In the genomic region with DNA sequence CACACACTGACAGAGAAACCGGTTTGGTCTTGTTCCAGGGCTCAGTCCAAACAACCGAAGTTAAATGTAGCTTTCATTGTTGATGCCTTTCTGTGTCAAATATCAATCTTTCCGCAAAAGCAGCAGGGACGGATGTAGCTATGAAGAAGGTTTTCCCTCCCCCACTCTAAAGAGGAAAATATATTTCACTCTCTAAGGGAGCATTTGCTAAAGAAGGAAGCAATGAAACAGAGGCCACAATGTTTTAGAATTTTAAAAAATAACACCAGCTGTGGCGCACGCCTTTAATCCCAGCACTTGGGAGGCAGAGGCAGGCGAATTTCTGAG, we compare ENCODE assay signal across 8 mouse cellular contexts.
A peak's percentile ranks its signal among the peaks of the same experiment; 100 is the strongest.
DNase-seq lines count a peak whose midpoint lies in the region; ATAC-seq lines count a peak whose summit lies in the region.

No protein-coding gene starts in this region.

- H3K9me3 ChIP-seq in heart, embryonic 11.5 days (replicated peaks; ENCODE audit: control insufficient read depth, low read length): no peaks in the 10 kb centered on the region
- no peaks in the 10 kb centered on the region for H3K9me3 ChIP-seq in forebrain, embryonic 13.5 days (replicated peaks)
- H3K9me3 ChIP-seq in limb, embryonic 15.5 days: no peaks in the 10 kb centered on the region

- peaks cover 39% of the 10 kb centered on the region for H3K4me1 ChIP-seq in heart, embryonic 11.5 days (ENCODE audit: control insufficient read depth, insufficient read depth, low read length)
- peaks cover 52% of the 10 kb centered on the region for H3K4me1 ChIP-seq in forebrain, embryonic 13.5 days
- peaks cover 64% of the 10 kb centered on the region for H3K4me1 ChIP-seq in limb, embryonic 15.5 days

- H3K4me2 ChIP-seq in heart, embryonic 11.5 days: peak overlapping the region; percentile 36
- peak overlapping the region; percentile 43 for H3K4me2 ChIP-seq in forebrain, embryonic 13.5 days
- H3K4me2 ChIP-seq in limb, embryonic 15.5 days: peak overlapping the region; percentile 38; the same call in 1 of the 2 replicates

- H3K36me3 ChIP-seq in heart, embryonic 11.5 days (ENCODE audit: control insufficient read depth, insufficient read depth, low read length): no peaks in the 10 kb centered on the region
- no peaks in the 10 kb centered on the region for H3K36me3 ChIP-seq in forebrain, embryonic 13.5 days (ENCODE audit: poor library complexity, severe bottlenecking)
- no peaks in the 10 kb centered on the region for H3K36me3 ChIP-seq in limb, embryonic 15.5 days

- ATAC-seq in heart, embryonic 11.5 days (replicated peaks; ENCODE audit: insufficient number of reproducible peaks, low FRiP score, low TSS enrichment): no peak
- ATAC-seq in forebrain, embryonic 13.5 days: no peak
- ATAC-seq in limb, embryonic 15.5 days (ENCODE audit: insufficient number of reproducible peaks, low FRiP score, low TSS enrichment, low read depth): no peak

- 46% methylated on average over 7 of the region's 7 CpGs for WGBS in heart, embryonic 11.5 days (ENCODE audit: insufficient replicate concordance)
- WGBS in forebrain, embryonic 13.5 days: 36% methylated on average over 7 of the region's 7 CpGs
- WGBS in limb, embryonic 15.5 days: 22% methylated on average over 7 of the region's 7 CpGs

- DNase-seq in heart, adult 9 months (ENCODE audit: low spot score in 2 of 2): no peak
- peak; percentile 74 for DNase-seq in CD4-positive helper T cell, adult 2 months (ENCODE audit: low read depth, low spot score)
- DNase-seq in right cerebral cortex, adult 18-20 months: no peak
- DNase-seq in urinary bladder, postnatal 10 days (ENCODE audit: low spot score): no peak
- DNase-seq in right cerebral cortex, postnatal 36 days (ENCODE audit: low spot score in 2 of 2): no peak

- H3K9ac ChIP-seq in heart, embryonic 11.5 days (ENCODE audit: low read depth, low read length): no peak overlapping the region
- no peak overlapping the region for H3K9ac ChIP-seq in forebrain, embryonic 13.5 days
- H3K9ac ChIP-seq in limb, embryonic 15.5 days: no peak overlapping the region

- peak overlapping the region; percentile 50; the same call in 1 of the 2 replicates for H3K27ac ChIP-seq in heart, embryonic 11.5 days (ENCODE audit: low read depth, low read length)
- peak overlapping the region; percentile 59 for H3K27ac ChIP-seq in forebrain, embryonic 13.5 days
- H3K27ac ChIP-seq in limb, embryonic 15.5 days: peak overlapping the region; percentile 85

- no peak overlapping the region for H3K4me3 ChIP-seq in heart, embryonic 11.5 days (ENCODE audit: low read depth, low read length)
- no peak overlapping the region for H3K4me3 ChIP-seq in forebrain, embryonic 13.5 days
- H3K4me3 ChIP-seq in limb, embryonic 15.5 days: no peak overlapping the region

- H3K27me3 ChIP-seq in heart, embryonic 11.5 days (ENCODE audit: control insufficient read depth, insufficient read depth, low read length): no peaks in the 10 kb centered on the region
- H3K27me3 ChIP-seq in forebrain, embryonic 13.5 days: peaks cover 43% of the 10 kb centered on the region
- no peaks in the 10 kb centered on the region for H3K27me3 ChIP-seq in limb, embryonic 15.5 days
